Mouse (Mus musculus) lung, postnatal 0 days (tissue): ENCODE measurements around the gene Strap. TPM values are rescaled to one million over a fixed set of nuclear protein-coding genes. Genes with fewer than 3 reads are reported as not detected.

ENCODE experiments used
- ATAC-seq: fragments of 200-750 bp; cut with Nextera tagmentation; 2 replicates; pipeline ENCODE4 v1.8.0; 2017; ENCODE audit warnings: moderate library complexity
- DNase-seq: peaks from one replicate; pipeline ENCODE4 v3.0.0-alpha.2; 2016; ENCODE audit warnings: low spot score
- H3K27ac ChIP-seq: fragments of 300-500 bp; sonication (generic); 2 replicates; pipeline ENCODE4 v1.5.1; 2014; ENCODE audit warnings: antibody characterized with exemption, mild to moderate bottlenecking, low read length, mixed read lengths
- H3K27me3 ChIP-seq: fragments of 300-500 bp; sonication (generic); replicated peaks from 2 replicates; pipeline ENCODE4 v1.6.1; 2014; ENCODE audit warnings: low read length, mixed read lengths; ENCODE audit not compliant: insufficient read depth
- H3K36me3 ChIP-seq: fragments of 300-500 bp; sonication (generic); 2 replicates; pipeline ENCODE4 v1.6.1; 2014; ENCODE audit warnings: low read length, mixed read lengths; ENCODE audit not compliant: insufficient read depth
- H3K4me1 ChIP-seq: fragments of 300-500 bp; sonication (generic); 2 replicates; pipeline ENCODE4 v1.6.1; 2014; ENCODE audit warnings: antibody characterized with exemption, low read depth, low read length, mixed read lengths; ENCODE audit not compliant: insufficient read depth
- H3K4me2 ChIP-seq: fragments of 300-500 bp; sonication (generic); replicated peaks from 2 replicates; pipeline ENCODE4 v1.6.1; 2014; ENCODE audit warnings: low read depth, mild to moderate bottlenecking, low read length, moderate library complexity, mixed read lengths
- H3K4me3 ChIP-seq: fragments of 300-500 bp; sonication (generic); 2 replicates; pipeline ENCODE4 v1.5.1; 2014; ENCODE audit warnings: low read depth, low read length
- H3K9ac ChIP-seq: fragments of 300-500 bp; sonication (generic); replicated peaks from 2 replicates; pipeline ENCODE4 v1.6.1; 2014; ENCODE audit warnings: low read depth, mild to moderate bottlenecking
- H3K9me3 ChIP-seq: fragments of 300-500 bp; sonication (generic); 2 replicates; pipeline ENCODE4 v1.6.1; 2016; ENCODE audit warnings: low read length, mixed read lengths
- CTCF ChIP-seq: IDR thresholded peaks from 2 replicates; pipeline ENCODE4 v1.5.1; 2016; ENCODE audit warnings: antibody characterized with exemption, mild to moderate bottlenecking
- EP300 ChIP-seq: IDR thresholded peaks from 2 replicates; pipeline ENCODE4 v1.6.1; 2016; ENCODE audit warnings: antibody characterized with exemption, mild to moderate bottlenecking, control low read depth
- WGBS: fragments of 180-500 bp; shearing (Covaris S2); extraction: QIAGEN DNeasy Blood & Tissue Kit; methylation state at CpG from one replicate; pipeline ENCODE4 v1.1.7; 2014; 5-methylcytosine and 5-hydroxymethylcytosine counted together
- polyA plus RNA-seq: library from polyadenylated mRNA; unstranded; fragments of >200 nt; fragmentation: Nextera tagmentation; extraction: Ambion mirVana; gene quantifications from 2 replicates; pipeline ENCODE4 v1.2.1, GENCODE M21; 2015

Strap gene
- polyA plus RNA-seq, 1 experiment from 2014 or later, result 68.5 TPM

- Histone ChIP-seq H3K27me3 (no peaks in the 10 kb centered on the region), H3K4me3 (no peak overlapping the region), H3K36me3 (peaks cover 29% of the 10 kb centered on the region; the same call in 1 of the 2 replicates), H3K9ac (no peak overlapping the region), H3K9me3 (no peaks in the 10 kb centered on the region), H3K27ac (no peak overlapping the region), H3K4me1 (no peaks in the 10 kb centered on the region), H3K4me2 (no peak overlapping the region)
- 77% methylated on average over 4 of the region's 4 CpGs for WGBS
- TF ChIP-seq CTCF, result no peak
- TF ChIP-seq EP300, result no peak
- DNase-seq (no peak), ATAC-seq (no peak)
Measured at GRCm38 (mm10) chr6:137744700-137745099, 9.8 kb downstream of the Strap start.

- Histone ChIP-seq H3K9me3 (no peaks in the 10 kb centered on the region), H3K27ac (no peak overlapping the region), H3K9ac (no peak overlapping the region), H3K4me2 (no peak overlapping the region), H3K4me1 (no peaks in the 10 kb centered on the region), H3K4me3 (no peak overlapping the region), H3K27me3 (no peaks in the 10 kb centered on the region), H3K36me3 (peaks cover 28% of the 10 kb centered on the region; the same call in 1 of the 2 replicates)
- no peak for TF ChIP-seq EP300
- peak; percentile 71 for TF ChIP-seq CTCF
- no peak; the same call in 1 of the 2 replicates for ATAC-seq
- WGBS, result 70% methylated on average over 5 of the region's 5 CpGs
- DNase-seq, result peak; percentile 53
Measured at GRCm38 (mm10) chr6:137747174-137747928, 12.5 kb downstream of the Strap start.

- no peak overlapping the region for H3K4me3 ChIP-seq
- H3K27ac ChIP-seq, result no peak overlapping the region
- H3K9ac ChIP-seq, result no peak overlapping the region
- no peaks in the 10 kb centered on the region for H3K9me3 ChIP-seq
- no peak overlapping the region for H3K4me2 ChIP-seq
- no peaks in the 10 kb centered on the region for H3K27me3 ChIP-seq
- no peak for DNase-seq
- WGBS, result 82% methylated on average over 10 of the region's 10 CpGs
- no peaks in the 10 kb centered on the region for H3K4me1 ChIP-seq
- peaks cover 18% of the 10 kb centered on the region; the same call in 1 of the 2 replicates for H3K36me3 ChIP-seq
- no peak for ATAC-seq
- TF ChIP-seq CTCF (no peak), EP300 (no peak)
Measured at GRCm38 (mm10) chr6:137751551-137752274, 16.8 kb downstream of the Strap start.

GRCm38 (mm10) chr6:137752275-137752655, 17.4 kb downstream of the Strap start:
- peaks cover 18% of the 10 kb centered on the region; the same call in 1 of the 2 replicates for H3K36me3 ChIP-seq
- no peaks in the 10 kb centered on the region for H3K4me1 ChIP-seq
- ATAC-seq (no peak), DNase-seq (no peak)
- H3K4me3 ChIP-seq, result no peak overlapping the region
- no peaks in the 10 kb centered on the region for H3K27me3 ChIP-seq
- WGBS, result 80% methylated on average over 4 of the region's 4 CpGs
- no peak overlapping the region for H3K9ac ChIP-seq
- H3K9me3 ChIP-seq, result no peaks in the 10 kb centered on the region
- no peak for TF ChIP-seq CTCF
- no peak for TF ChIP-seq EP300
- H3K4me2 ChIP-seq, result no peak overlapping the region
- no peak overlapping the region for H3K27ac ChIP-seq

- TF ChIP-seq CTCF, result 0 out of 2 replicates have a peak, but pooled peaks have one; percentile 1
- no peak for TF ChIP-seq EP300
- peak; percentile 92 for DNase-seq
- no peaks in the 10 kb centered on the region for H3K9me3 ChIP-seq
- H3K4me1 ChIP-seq, result no peaks in the 10 kb centered on the region
- H3K27ac ChIP-seq, result 0 out of 2 replicates have a peak within 1 kb of the TSS, but pooled peaks have one; percentile 16
- ATAC-seq, result peak; percentile 94
- H3K27me3 ChIP-seq, result no peaks in the 10 kb centered on the region
- H3K4me3 ChIP-seq, result peak within 1 kb of the TSS; percentile 55
- H3K9ac ChIP-seq, result peak within 1 kb of the TSS; percentile 39; the same call in 1 of the 2 replicates
- WGBS, result 12% methylated on average over 24 of the region's 26 CpGs
- H3K4me2 ChIP-seq, result peak within 1 kb of the TSS; percentile 66
- H3K36me3 ChIP-seq, result peaks cover 18% of the 10 kb centered on the region; the same call in 1 of the 2 replicates
Measured at GRCm38 (mm10) chr6:137754056-137754856, 19.4 kb downstream of the Strap start, which contains the start of gene Dera. Gene Dera, plus strand, starts transcription at chr6:137754546.

- H3K27ac ChIP-seq, result no peak overlapping the region
- TF ChIP-seq CTCF, result no peak
- no peak for TF ChIP-seq EP300
Measured at GRCm38 (mm10) chr6:137754857-137755232, 20.0 kb downstream of the Strap start.

More at GRCm38 (mm10) chr6:137754857-137755232, 20.0 kb downstream of the Strap start:
- peak overlapping the region; percentile 66 for H3K4me2 ChIP-seq
- no peaks in the 10 kb centered on the region for H3K4me1 ChIP-seq
- no peaks in the 10 kb centered on the region for H3K9me3 ChIP-seq
- H3K4me3 ChIP-seq, result peak overlapping the region; percentile 55
- H3K9ac ChIP-seq, result peak overlapping the region; percentile 39; the same call in 1 of the 2 replicates
- ATAC-seq (no peak), DNase-seq (no peak)
- H3K27me3 ChIP-seq, result no peaks in the 10 kb centered on the region
- WGBS, result 2% methylated on average over 8 of the region's 8 CpGs
- peaks cover 14% of the 10 kb centered on the region; the same call in 1 of the 2 replicates for H3K36me3 ChIP-seq
